Comparison of ENCODE assay signal across 7 mouse cellular contexts in genomic region chr13:21200043-21200999, GRCm38 (mm10). TPM values are rescaled to one million over a fixed set of nuclear protein-coding genes. Genes with fewer than 3 reads are reported as not detected.
DNase-seq lines count a peak whose midpoint lies in the region; ATAC-seq and TF ChIP-seq lines count a peak whose summit lies in the region.

No protein-coding gene starts in this region.

- intact Hi-C loops in heart, adult 2 months (cut with DNase I): loop anchor here (1.0 to 10.0 kb wide), 8 partner anchors 15 to 124 kb away; no protein-coding TSS in a partner anchor

- H3K4me2 ChIP-seq in embryonic facial prominence, embryonic 12.5 days (replicated peaks): peak overlapping the region; percentile 44
- H3K4me2 ChIP-seq in limb, embryonic 13.5 days (replicated peaks): peak overlapping the region; percentile 60
- H3K4me2 ChIP-seq in midbrain, embryonic 16.5 days (ENCODE audit: low read length): peak overlapping the region; percentile 68

- no peaks in the 10 kb centered on the region for H3K36me3 ChIP-seq in embryonic facial prominence, embryonic 12.5 days
- no peaks in the 10 kb centered on the region for H3K36me3 ChIP-seq in heart, adult 2 months (ENCODE audit: control insufficient read depth, insufficient read depth, low read length)
- peaks cover 5% of the 10 kb centered on the region for H3K36me3 ChIP-seq in limb, embryonic 13.5 days
- no peaks in the 10 kb centered on the region for H3K36me3 ChIP-seq in midbrain, embryonic 16.5 days (ENCODE audit: control insufficient read depth, insufficient read depth, low read length)

- H3K9ac ChIP-seq in embryonic facial prominence, embryonic 12.5 days: peak overlapping the region; percentile 47
- H3K9ac ChIP-seq in heart, adult 2 months (ENCODE audit: low read depth, low read length): peak overlapping the region; percentile 83
- H3K9ac ChIP-seq in limb, embryonic 13.5 days: peak overlapping the region; percentile 70
- peak overlapping the region; percentile 78 for H3K9ac ChIP-seq in midbrain, embryonic 16.5 days (ENCODE audit: low read depth, low read length)

- no peak for TF ChIP-seq POLR2A in heart, adult 2 months (IDR thresholded peaks at IDR 0.05; ENCODE audit: insufficient read depth, low read depth, low read length)

- H3K79me2 ChIP-seq in heart, adult 2 months (replicated peaks; ENCODE audit: control insufficient read depth, insufficient read depth, low read length): no peaks in the 10 kb centered on the region

- H3K4me3 ChIP-seq in embryonic facial prominence, embryonic 12.5 days: peak overlapping the region; percentile 59
- H3K4me3 ChIP-seq in heart, adult 2 months: peak overlapping the region; percentile 96
- H3K4me3 ChIP-seq in limb, embryonic 13.5 days: peak overlapping the region; percentile 66
- H3K4me3 ChIP-seq in midbrain, embryonic 16.5 days (ENCODE audit: low read depth, low read length): peak overlapping the region; percentile 80

- peak; percentile 94 for TF ChIP-seq CTCF in heart, adult 2 months (IDR thresholded peaks at IDR 0.05)

- peak; percentile 90 for TF ChIP-seq EP300 in heart, adult 2 months (IDR thresholded peaks at IDR 0.05; ENCODE audit: insufficient read depth, low read depth, low read length)

- 5% methylated on average over 48 of the region's 48 CpGs for WGBS in embryonic facial prominence, embryonic 12.5 days
- 5% methylated on average over 48 of the region's 48 CpGs for WGBS in heart, adult 2 months
- 5% methylated on average over 48 of the region's 48 CpGs for WGBS in limb, embryonic 13.5 days
- WGBS in midbrain, embryonic 16.5 days: 4% methylated on average over 48 of the region's 48 CpGs

- no peaks in the 10 kb centered on the region; the same call in 1 of the 2 replicates for H3K9me3 ChIP-seq in embryonic facial prominence, embryonic 12.5 days
- 0 out of 2 replicates have a peak, but pooled peaks cover 3% of the 10 kb centered on the region for H3K9me3 ChIP-seq in limb, embryonic 13.5 days
- H3K9me3 ChIP-seq in midbrain, embryonic 16.5 days (replicated peaks; ENCODE audit: control insufficient read depth, low read length, poor library complexity, severe bottlenecking): no peaks in the 10 kb centered on the region

- H3K27me3 ChIP-seq in embryonic facial prominence, embryonic 12.5 days: no peaks in the 10 kb centered on the region
- no peaks in the 10 kb centered on the region for H3K27me3 ChIP-seq in heart, adult 2 months (ENCODE audit: control insufficient read depth, insufficient read depth, low read length)
- no peaks in the 10 kb centered on the region for H3K27me3 ChIP-seq in limb, embryonic 13.5 days
- no peaks in the 10 kb centered on the region for H3K27me3 ChIP-seq in midbrain, embryonic 16.5 days (ENCODE audit: control insufficient read depth, insufficient read depth, low read depth, low read length)

- H3K4me1 ChIP-seq in embryonic facial prominence, embryonic 12.5 days: 0 out of 2 replicates have a peak, but pooled peaks cover 5% of the 10 kb centered on the region
- no peaks in the 10 kb centered on the region for H3K4me1 ChIP-seq in heart, adult 2 months (ENCODE audit: control insufficient read depth, insufficient read depth, low read length)
- no peaks in the 10 kb centered on the region for H3K4me1 ChIP-seq in limb, embryonic 13.5 days
- H3K4me1 ChIP-seq in midbrain, embryonic 16.5 days (ENCODE audit: control insufficient read depth, insufficient read depth, low read length): peaks cover 2% of the 10 kb centered on the region

- peak; percentile 91 for DNase-seq in adrenal gland, postnatal 25 days
- peak; percentile 91 to 97 for DNase-seq in heart, adult 2 months
- DNase-seq in kidney, adult 8-10 months: peak; percentile 92 to 96
- peak; percentile 92 to 94 for DNase-seq in spleen, postnatal 10 days (ENCODE audit: low spot score in 2 of 2)

- peak overlapping the region; percentile 74 for H3K27ac ChIP-seq in embryonic facial prominence, embryonic 12.5 days
- H3K27ac ChIP-seq in heart, adult 2 months: peak overlapping the region; percentile 73
- H3K27ac ChIP-seq in limb, embryonic 13.5 days: peak overlapping the region; percentile 83
- peak overlapping the region; percentile 87 for H3K27ac ChIP-seq in midbrain, embryonic 16.5 days (ENCODE audit: low read length)

- ATAC-seq in embryonic facial prominence, embryonic 12.5 days (ENCODE audit: insufficient number of reproducible peaks, insufficient read depth, low FRiP score, low TSS enrichment): peak; percentile 92
- ATAC-seq in limb, embryonic 13.5 days (ENCODE audit: low FRiP score, low read depth): peak; percentile 93
- peak; percentile 98 for ATAC-seq in midbrain, embryonic 16.5 days

RNA-seq across cellular contexts. Expression of gene Trim27, which starts 21.1 kb away (rescaled TPM):
- total RNA-seq in adrenal gland, postnatal 25 days (2021): 49.2 and 59.6 TPM in 2 replicates
- polyA plus RNA-seq in embryonic facial prominence, embryonic 12.5 days (2016; fragmentation: Nextera tagmentation; extraction: Ambion mirVana): 167 and 170 TPM in 2 replicates
- total RNA-seq in heart, adult 2 months (2021): 10 to 100 TPM; 18.8 to 19.8 TPM
- polyA plus RNA-seq in heart, adult 2 months (2012; rRNA removed): 13.5 and 17.2 TPM in 2 replicates
- polyA plus RNA-seq in limb, embryonic 13.5 days (2015; fragmentation: Nextera tagmentation; extraction: Ambion mirVana): 139 and 140 TPM in 2 replicates
- 70.6 and 73.6 TPM in 2 replicates for polyA plus RNA-seq in midbrain, embryonic 16.5 days (2015; fragmentation: Nextera tagmentation; extraction: Ambion mirVana)

RNA-seq across cellular contexts. Expression of gene Olfr1368, which starts 54.7 kb away (rescaled TPM):
- total RNA-seq in adrenal gland, postnatal 25 days (2021): not detected in 2 replicates
- polyA plus RNA-seq in embryonic facial prominence, embryonic 12.5 days (2016; fragmentation: Nextera tagmentation; extraction: Ambion mirVana): not detected in 2 replicates
- total RNA-seq in heart, adult 2 months (2021): not detected
- not detected in 2 replicates for polyA plus RNA-seq in heart, adult 2 months (2012; rRNA removed)
- polyA plus RNA-seq in limb, embryonic 13.5 days (2015; fragmentation: Nextera tagmentation; extraction: Ambion mirVana): not detected in 2 replicates
- not detected in 2 replicates for polyA plus RNA-seq in midbrain, embryonic 16.5 days (2015; fragmentation: Nextera tagmentation; extraction: Ambion mirVana)

Comparison
In these comparisons a context has a peak if more than half of its experiments do, and no peak if none do; other contexts are left out.
1. Peak in every context shown above with its lines: DNase-seq, ATAC-seq, H3K4me3 ChIP-seq and H3K27ac ChIP-seq.